Mouse (Mus musculus): ENCODE measurements around the gene Notch1. TPM values are rescaled to one million over a fixed set of nuclear protein-coding genes. Genes with fewer than 3 reads are reported as not detected.

Gene Notch1
- polyA plus RNA-seq, 1 experiment from 2014 or later: 47.5 TPM

GRCm38 (mm10) chr2:26459478-26459877 lies 57.0 kb downstream of the Notch1 start:
- peak; percentile 27; the same call in 1 of the 2 replicates for ATAC-seq (ENCODE audit: low FRiP score)
- Histone ChIP-seq H3K4me1 (ENCODE audit: control insufficient read depth, insufficient read depth, low read length) (no peaks in the 10 kb centered on the region), H3K4me2 (no peak overlapping the region), H3K9ac (ENCODE audit: low read length) (no peak overlapping the region), H3K36me3 (ENCODE audit: control insufficient read depth, insufficient read depth, low read length) (peaks cover 37% of the 10 kb centered on the region), H3K4me3 (ENCODE audit: low read depth, low read length) (no peak overlapping the region), H3K9me3 (ENCODE audit: control insufficient read depth, low read length) (no peaks in the 10 kb centered on the region), H3K27me3 (ENCODE audit: control insufficient read depth, insufficient read depth, low read length) (no peaks in the 10 kb centered on the region), H3K27ac (ENCODE audit: low read depth, low read length) (no peak overlapping the region)
- WGBS: 37% methylated on average over 6 of the region's 6 CpGs
- no peak for DNase-seq (ENCODE audit: low spot score, missing footprints)

- H3K9me3 ChIP-seq (ENCODE audit: control insufficient read depth, low read length): no peaks in the 10 kb centered on the region
- DNase-seq (ENCODE audit: low spot score, missing footprints) (no peak), ATAC-seq (ENCODE audit: low FRiP score) (peak; percentile 17; the same call in 1 of the 2 replicates)
- H3K27ac ChIP-seq (ENCODE audit: low read depth, low read length): no peak overlapping the region
- H3K9ac ChIP-seq (ENCODE audit: low read length): no peak overlapping the region
- peaks cover 34% of the 10 kb centered on the region for H3K36me3 ChIP-seq (ENCODE audit: control insufficient read depth, insufficient read depth, low read length)
- no peak overlapping the region for H3K4me3 ChIP-seq (ENCODE audit: low read depth, low read length)
- no peaks in the 10 kb centered on the region for H3K4me1 ChIP-seq (ENCODE audit: control insufficient read depth, insufficient read depth, low read length)
- H3K27me3 ChIP-seq (ENCODE audit: control insufficient read depth, insufficient read depth, low read length): no peaks in the 10 kb centered on the region
- 43% methylated on average over 7 of the region's 7 CpGs for WGBS
- no peak overlapping the region for H3K4me2 ChIP-seq
Observed at GRCm38 (mm10) chr2:26458402-26459124, 57.9 kb downstream of the Notch1 start.

- WGBS: 22% methylated on average over 5 of the region's 5 CpGs
- Histone ChIP-seq H3K4me2 (no peak overlapping the region), H3K36me3 (ENCODE audit: control insufficient read depth, insufficient read depth, low read length) (no peaks in the 10 kb centered on the region), H3K4me1 (ENCODE audit: control insufficient read depth, insufficient read depth, low read length) (peaks cover 15% of the 10 kb centered on the region), H3K27me3 (ENCODE audit: control insufficient read depth, insufficient read depth, low read length) (no peaks in the 10 kb centered on the region), H3K9ac (ENCODE audit: low read length) (no peak overlapping the region), H3K4me3 (ENCODE audit: low read depth, low read length) (no peak overlapping the region), H3K9me3 (ENCODE audit: control insufficient read depth, low read length) (no peaks in the 10 kb centered on the region), H3K27ac (ENCODE audit: low read depth, low read length) (no peak overlapping the region)
- DNase-seq (ENCODE audit: low spot score, missing footprints) (peak; percentile 95), ATAC-seq (ENCODE audit: low FRiP score) (no peak)
Observed at GRCm38 (mm10) chr2:26449121-26450060, 67.1 kb downstream of the Notch1 start.

GRCm38 (mm10) chr2:26447451-26447850 lies 69.0 kb downstream of the Notch1 start:
- Histone ChIP-seq H3K9ac (ENCODE audit: low read length) (no peak overlapping the region), H3K4me2 (no peak overlapping the region), H3K4me3 (ENCODE audit: low read depth, low read length) (no peak overlapping the region), H3K4me1 (ENCODE audit: control insufficient read depth, insufficient read depth, low read length) (peaks cover 27% of the 10 kb centered on the region), H3K27me3 (ENCODE audit: control insufficient read depth, insufficient read depth, low read length) (no peaks in the 10 kb centered on the region), H3K27ac (ENCODE audit: low read depth, low read length) (no peak overlapping the region), H3K9me3 (ENCODE audit: control insufficient read depth, low read length) (no peaks in the 10 kb centered on the region), H3K36me3 (ENCODE audit: control insufficient read depth, insufficient read depth, low read length) (no peaks in the 10 kb centered on the region)
- 94% methylated on average over 1 of the region's 1 CpGs for WGBS
- DNase-seq (ENCODE audit: low spot score, missing footprints): no peak
- ATAC-seq (ENCODE audit: low FRiP score): no peak

- Histone ChIP-seq H3K4me2 (peak overlapping the region; percentile 79), H3K9ac (ENCODE audit: low read length) (peak overlapping the region; percentile 67), H3K4me1 (ENCODE audit: control insufficient read depth, insufficient read depth, low read length) (peaks cover 27% of the 10 kb centered on the region), H3K4me3 (ENCODE audit: low read depth, low read length) (peak overlapping the region; percentile 78), H3K36me3 (ENCODE audit: control insufficient read depth, insufficient read depth, low read length) (no peaks in the 10 kb centered on the region), H3K9me3 (ENCODE audit: control insufficient read depth, low read length) (no peaks in the 10 kb centered on the region), H3K27me3 (ENCODE audit: control insufficient read depth, insufficient read depth, low read length) (no peaks in the 10 kb centered on the region), H3K27ac (ENCODE audit: low read depth, low read length) (no peak overlapping the region)
- 75% methylated on average over 4 of the region's 4 CpGs for WGBS
- ATAC-seq (ENCODE audit: low FRiP score) (no peak), DNase-seq (ENCODE audit: low spot score, missing footprints) (no peak)
Observed at GRCm38 (mm10) chr2:26446671-26447070, 69.8 kb downstream of the Notch1 start.

- no peaks in the 10 kb centered on the region for H3K9me3 ChIP-seq (ENCODE audit: control insufficient read depth, low read length)
- H3K27ac ChIP-seq (ENCODE audit: low read depth, low read length): peak overlapping the region; percentile 37
- peak; percentile 90 for ATAC-seq (ENCODE audit: low FRiP score)
- peak overlapping the region; percentile 78 for H3K4me3 ChIP-seq (ENCODE audit: low read depth, low read length)
- peak overlapping the region; percentile 79 for H3K4me2 ChIP-seq
- peak overlapping the region; percentile 67 for H3K9ac ChIP-seq (ENCODE audit: low read length)
- DNase-seq (ENCODE audit: low spot score, missing footprints): no peak
- H3K36me3 ChIP-seq (ENCODE audit: control insufficient read depth, insufficient read depth, low read length): peaks cover under 1% of the 10 kb centered on the region; the same call in 1 of the 2 replicates
- H3K4me1 ChIP-seq (ENCODE audit: control insufficient read depth, insufficient read depth, low read length): peaks cover 27% of the 10 kb centered on the region
- under 1% methylated on average over 44 of the region's 44 CpGs for WGBS
- no peaks in the 10 kb centered on the region for H3K27me3 ChIP-seq (ENCODE audit: control insufficient read depth, insufficient read depth, low read length)
Observed at GRCm38 (mm10) chr2:26445666-26446445, 70.6 kb downstream of the Notch1 start.

GRCm38 (mm10) chr2:26444946-26445665 lies 71.4 kb downstream of the Notch1 start, which contains the start of gene Sec16a:
Gene Sec16a, minus strand, starts transcription at chr2:26445216.
- H3K27me3 ChIP-seq (ENCODE audit: control insufficient read depth, insufficient read depth, low read length): no peaks in the 10 kb centered on the region
- peak within 1 kb of the TSS; percentile 55 for H3K27ac ChIP-seq (ENCODE audit: low read depth, low read length)
- H3K4me3 ChIP-seq (ENCODE audit: low read depth, low read length): peak within 1 kb of the TSS; percentile 78
- peak; percentile 94 for ATAC-seq (ENCODE audit: low FRiP score)
- peaks cover 7% of the 10 kb centered on the region; the same call in 1 of the 2 replicates for H3K36me3 ChIP-seq (ENCODE audit: control insufficient read depth, insufficient read depth, low read length)
- 0% methylated on average over 57 of the region's 61 CpGs for WGBS
- peak within 1 kb of the TSS; percentile 80 for H3K9ac ChIP-seq (ENCODE audit: low read length)
- peak within 1 kb of the TSS; percentile 82 for H3K4me2 ChIP-seq
- peaks cover 27% of the 10 kb centered on the region for H3K4me1 ChIP-seq (ENCODE audit: control insufficient read depth, insufficient read depth, low read length)
- no peaks in the 10 kb centered on the region for H3K9me3 ChIP-seq (ENCODE audit: control insufficient read depth, low read length)
- DNase-seq (ENCODE audit: low spot score, missing footprints): peak; percentile 100

- H3K9me3 ChIP-seq (ENCODE audit: control insufficient read depth, low read length): no peaks in the 10 kb centered on the region
Observed at GRCm38 (mm10) chr2:26444368-26444767, 72.1 kb downstream of the Notch1 start.

More at GRCm38 (mm10) chr2:26444368-26444767, 72.1 kb downstream of the Notch1 start:
- Histone ChIP-seq H3K4me3 (ENCODE audit: low read depth, low read length) (peak overlapping the region; percentile 78), H3K4me2 (peak overlapping the region; percentile 82), H3K9ac (ENCODE audit: low read length) (peak overlapping the region; percentile 80), H3K4me1 (ENCODE audit: control insufficient read depth, insufficient read depth, low read length) (peaks cover 23% of the 10 kb centered on the region), H3K27me3 (ENCODE audit: control insufficient read depth, insufficient read depth, low read length) (no peaks in the 10 kb centered on the region), H3K36me3 (ENCODE audit: control insufficient read depth, insufficient read depth, low read length) (peaks cover 9% of the 10 kb centered on the region; the same call in 1 of the 2 replicates), H3K27ac (ENCODE audit: low read depth, low read length) (no peak overlapping the region)
- WGBS: 6% methylated on average over 15 of the region's 15 CpGs
- DNase-seq (ENCODE audit: low spot score, missing footprints): no peak
- ATAC-seq (ENCODE audit: low FRiP score): no peak

All from midbrain, embryonic 11.5 days (tissue).